Mouse (Mus musculus) mouse embryonic stem cell (cell line): ENCODE results near the gene Olfr1257.
"Not testable (repeated sequence)": the region's sequence is repeated elsewhere in the genome, so short reads cannot be mapped to it uniquely, and the experiment has no call there.

Experiments used
- in situ Hi-C, 2 experiments: fragments of 300-500 bp; cut with MboI; formaldehyde crosslinking; loops; 1 replicate in 1 of 2; 3 replicates in 1 of 2; pipeline ENCODE4 v1.14.3; 2019 to 2020; ENCODE audit warnings: low sequenced_read_pairs in 2 of 2, low pct_unique_long_range_greater_than_20kb in 1 of 2, mixed read lengths in 1 of 2; ENCODE audit not compliant: unreplicated experiment in 1 of 2

The Olfr1257 gene

GRCm38 (mm10) chr2:89878137-89878536, at the start of gene Olfr1257:
Olfr1257 (plus strand) TSS chr2:89878437.
- in situ Hi-C loops: no loop called here

- in situ Hi-C loops: no loop called here
Measured at GRCm38 (mm10) chr2:89841455-89841854, 36.8 kb upstream of the Olfr1257 start, which contains the start of gene Olfr1256. Olfr1256 (minus strand) TSS chr2:89841555.

GRCm38 (mm10) chr2:89848105-89848504, 30.1 kb upstream of the Olfr1257 start, which contains the start of gene Olfr48:
Olfr48 (minus strand) TSS chr2:89848205.
- in situ Hi-C loops: no loop called here

- in situ Hi-C loops: no loop called here
Measured at GRCm38 (mm10) chr2:89849230-89849629, 29.0 kb upstream of the Olfr1257 start.

GRCm38 (mm10) chr2:89912616-89913015, 34.4 kb downstream of the Olfr1257 start:
- in situ Hi-C loops: not testable (repeated sequence)

- in situ Hi-C loops: no loop called here
Measured at GRCm38 (mm10) chr2:89927009-89927408, 48.8 kb downstream of the Olfr1257 start, which contains the start of gene Olfr1258. Olfr1258 (plus strand) TSS chr2:89927309.
